Mouse (Mus musculus): ENCODE measurements around the gene Spns3.
"Not testable (repeated sequence)": the region's sequence is repeated elsewhere in the genome, so short reads cannot be mapped to it uniquely, and the experiment has no call there.

The Spns3 gene

DNA sequence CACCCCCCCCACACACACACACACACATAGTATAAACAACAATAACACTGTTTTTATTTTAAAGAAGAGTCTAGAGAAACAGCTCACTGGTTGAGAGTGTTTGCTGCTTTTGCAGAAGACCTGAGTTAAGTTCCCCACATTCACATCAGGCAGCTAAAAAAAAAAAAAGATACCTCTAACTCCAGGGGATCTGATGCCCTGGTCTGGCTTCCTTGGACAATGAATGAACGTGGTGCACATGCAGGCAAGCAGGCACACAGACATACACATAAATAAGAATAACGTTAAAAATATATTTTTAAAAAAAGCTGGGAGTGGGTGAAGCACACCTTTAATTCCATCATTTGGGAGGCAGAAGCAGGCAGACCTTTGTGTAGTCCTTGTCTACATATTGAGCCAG is 6.6 kb upstream of the Spns3 start:
- DNase-seq (ENCODE audit: low spot score), result no peak

GRCm38 (mm10) chr11:72556470-72556869 is 6.2 kb upstream of the Spns3 start:
- no peak for DNase-seq (ENCODE audit: low spot score)

DNA sequence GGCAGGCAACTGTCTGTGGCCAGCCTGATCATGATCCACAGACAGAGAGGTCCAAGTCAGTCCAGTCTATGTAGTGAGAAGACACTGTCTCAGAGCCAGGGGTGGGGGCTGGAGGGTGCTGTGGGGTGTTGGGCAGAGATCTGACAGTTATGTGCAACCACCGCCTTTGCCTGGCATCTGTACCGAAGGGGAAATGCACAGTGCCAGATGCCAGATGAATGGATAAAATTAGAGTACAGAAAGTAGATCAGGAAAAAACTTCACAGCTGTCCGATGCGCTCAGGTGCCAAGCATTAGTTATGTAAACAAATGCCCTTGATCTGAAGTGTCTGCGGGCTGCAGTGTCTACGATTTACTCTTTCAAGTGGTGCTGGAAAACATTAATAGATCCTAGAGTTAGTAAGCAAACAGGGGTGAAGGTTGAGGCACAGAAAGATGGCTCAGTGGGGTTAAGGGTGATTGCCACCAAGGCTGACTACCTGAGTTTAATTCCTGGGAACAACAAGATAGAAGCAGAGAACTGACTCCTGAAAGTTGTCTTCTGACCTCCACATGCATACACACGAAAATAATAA is 1.3 kb upstream of the Spns3 start:
- DNase-seq (ENCODE audit: low spot score), result no peak

- DNase-seq (ENCODE audit: low spot score), result no peak
These were observed 3.1 kb downstream of the Spns3 start for GRCm38 (mm10) chr11:72547181-72547580.

GRCm38 (mm10) chr11:72544716-72545115 is 5.6 kb downstream of the Spns3 start:
- DNase-seq (ENCODE audit: low spot score), result no peak

DNA sequence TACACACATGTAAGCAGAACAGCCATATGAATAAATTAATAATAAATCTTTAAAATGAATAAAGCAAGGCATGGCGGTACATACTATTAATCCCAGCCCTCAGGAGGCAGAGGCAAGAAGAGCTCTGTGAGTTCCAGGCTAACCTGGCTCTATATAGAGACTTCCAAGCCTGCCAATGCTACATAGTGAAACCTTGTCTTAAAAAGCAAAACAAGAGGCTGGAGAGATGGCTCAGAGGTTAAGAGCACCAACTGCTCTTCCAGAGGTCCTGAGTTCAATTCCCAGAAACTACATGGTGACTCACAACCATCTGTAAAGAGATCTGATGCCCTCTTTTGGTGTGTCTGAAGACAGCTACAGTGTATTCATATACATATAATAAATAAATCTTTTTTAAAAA is 6.6 kb downstream of the Spns3 start:
- DNase-seq (ENCODE audit: low spot score), result not testable (repeated sequence)

DNA sequence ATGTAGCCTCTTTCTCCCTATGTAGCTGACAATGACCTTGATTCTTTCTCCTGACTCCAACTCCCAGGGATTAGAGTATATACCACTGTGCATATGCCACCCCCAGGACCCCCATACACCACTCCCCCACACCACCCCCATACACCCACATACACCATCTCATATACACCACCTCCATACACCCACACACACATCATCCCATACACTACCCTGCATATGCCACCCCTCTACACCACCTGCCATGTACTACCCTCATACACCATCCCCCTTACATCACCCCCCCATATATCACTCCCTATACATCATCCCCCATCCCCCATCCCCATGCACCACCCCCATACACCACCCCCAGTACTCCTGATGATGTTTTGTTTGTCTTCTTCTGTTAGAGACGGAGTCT is 7.7 kb downstream of the Spns3 start:
- DNase-seq (ENCODE audit: low spot score), result no peak

DNA sequence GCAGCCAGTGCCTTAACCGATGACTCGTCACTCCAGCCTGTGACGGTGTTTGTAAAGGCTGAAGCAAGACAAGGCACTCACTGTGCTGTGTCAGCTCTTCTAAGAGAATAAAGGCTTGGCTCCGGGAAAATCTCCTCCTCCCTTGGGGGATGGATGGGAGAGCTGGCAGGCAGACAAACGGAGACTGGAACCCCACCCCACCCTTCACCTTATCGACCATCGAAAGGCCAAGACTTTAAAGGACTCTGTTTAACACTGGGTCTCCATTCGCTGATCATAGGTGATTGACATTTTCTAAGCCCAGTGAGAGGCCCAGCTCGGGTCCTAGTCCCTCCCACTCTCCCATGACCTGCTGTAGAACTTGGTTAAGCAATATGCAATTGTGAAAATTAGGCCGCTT is 8.4 kb downstream of the Spns3 start:
- DNase-seq (ENCODE audit: low spot score), result no peak

DNA sequence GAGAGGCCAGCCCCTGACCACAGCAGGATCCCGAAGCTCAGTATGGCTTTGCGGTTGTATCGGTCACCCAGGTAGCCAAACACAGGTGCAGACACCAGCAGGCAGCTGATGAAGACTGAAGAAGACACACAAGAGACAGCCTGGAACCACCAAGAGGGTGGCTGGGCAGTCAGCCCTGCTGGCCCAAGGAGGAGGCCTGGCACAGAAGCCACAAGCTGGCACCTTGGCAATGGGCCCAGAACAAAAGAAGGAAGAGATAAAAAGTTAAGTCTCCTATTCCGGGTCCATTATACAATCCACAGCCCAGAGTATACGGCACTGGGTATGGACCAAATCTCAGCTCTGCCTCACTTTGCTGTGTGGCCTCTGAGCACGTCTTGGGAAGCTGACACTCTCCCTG is 9.9 kb downstream of the Spns3 start:
- DNase-seq (ENCODE audit: low spot score), result no peak

- DNase-seq (ENCODE audit: low spot score), result no peak
These were observed 11.5 kb downstream of the Spns3 start for GRCm38 (mm10) chr11:72538811-72539210.

DNA sequence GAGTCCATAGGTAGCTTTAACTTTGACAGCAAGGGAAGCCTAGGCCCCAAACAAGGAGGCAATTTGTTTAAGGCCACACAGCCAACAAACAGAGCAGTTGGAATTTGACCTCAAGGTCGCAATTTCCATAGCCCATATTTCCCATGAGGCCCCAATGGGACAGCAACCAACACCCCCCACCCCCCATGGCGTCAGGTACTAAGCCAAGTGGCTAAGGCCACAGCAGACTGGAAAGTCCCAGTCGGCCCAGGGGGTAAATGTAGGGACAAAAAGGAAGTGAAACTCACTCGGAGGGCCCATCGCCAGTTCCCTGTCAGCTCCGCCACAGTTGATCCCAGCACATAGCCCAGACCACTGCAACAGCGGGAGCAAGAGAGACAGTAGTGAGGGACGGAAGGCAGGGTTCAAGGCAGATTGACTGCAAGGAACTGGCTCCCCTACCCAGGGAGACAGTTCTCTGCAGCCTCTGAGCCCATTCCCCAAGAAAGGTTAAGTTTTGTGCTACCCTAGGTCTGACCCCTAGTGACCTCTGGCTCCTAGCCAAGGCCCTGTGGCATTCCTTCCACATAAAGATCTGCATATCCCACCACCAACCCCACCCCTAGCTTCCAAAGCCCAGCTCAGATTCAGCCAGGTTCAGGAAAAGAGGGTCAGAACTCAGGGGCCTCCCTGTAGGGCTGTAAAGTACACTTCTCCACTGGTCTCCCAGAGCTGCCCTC is 12.1 kb downstream of the Spns3 start:
- DNase-seq (ENCODE audit: low spot score), result no peak

- DNase-seq (ENCODE audit: low spot score), result no peak
These were observed 12.8 kb downstream of the Spns3 start for GRCm38 (mm10) chr11:72537503-72537902.

- DNase-seq (ENCODE audit: low spot score), result peak; percentile 29
These were observed 14.8 kb downstream of the Spns3 start for GRCm38 (mm10) chr11:72535519-72535918.

- no peak for DNase-seq (ENCODE audit: low spot score)
These were observed 17.4 kb downstream of the Spns3 start for GRCm38 (mm10) chr11:72532890-72533289.

DNA sequence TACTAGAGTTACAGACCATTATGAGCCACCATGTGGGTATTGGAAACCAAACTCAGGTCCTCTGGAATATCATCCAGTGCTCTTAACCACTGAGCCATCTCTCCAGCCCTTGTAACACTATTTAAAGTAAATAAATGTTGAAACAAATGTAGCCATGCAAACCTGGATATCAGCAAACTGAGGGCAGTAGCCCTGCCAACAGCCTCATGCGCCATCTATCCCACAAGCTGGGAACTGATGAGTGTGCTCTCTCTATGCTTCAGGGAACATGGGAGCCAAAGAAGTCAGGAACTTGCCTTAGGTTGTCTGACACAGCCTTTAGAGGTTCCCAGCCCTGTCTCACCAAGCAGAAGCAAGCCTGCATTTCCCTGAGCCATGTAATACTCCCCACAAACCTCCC is 18.7 kb downstream of the Spns3 start:
- no peak for DNase-seq (ENCODE audit: low spot score)

GRCm38 (mm10) chr11:72531144-72531543 is 19.2 kb downstream of the Spns3 start:
- DNase-seq (ENCODE audit: low spot score), result no peak

DNA sequence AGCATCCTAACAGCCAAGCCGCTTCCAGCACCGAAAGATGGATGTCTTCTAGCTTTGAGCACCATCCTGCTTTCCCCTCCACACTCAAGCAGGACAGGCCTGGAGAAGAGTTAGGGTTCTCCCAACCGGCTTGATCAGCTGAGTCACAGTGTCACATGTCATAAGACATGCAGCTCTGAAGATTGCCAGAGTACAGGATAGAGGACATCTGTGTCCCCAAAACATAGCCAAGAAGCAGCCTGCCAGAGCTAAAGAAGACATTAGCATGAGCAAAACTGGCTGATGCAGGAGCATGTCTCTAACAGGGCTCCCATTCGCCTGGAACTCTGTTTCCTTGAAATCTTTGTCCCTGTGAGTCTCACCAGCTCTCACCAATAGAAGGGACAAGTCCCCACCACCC is 24.1 kb downstream of the Spns3 start:
- no peak for DNase-seq (ENCODE audit: low spot score)

GRCm38 (mm10) chr11:72523711-72524110 is 26.6 kb downstream of the Spns3 start:
- DNase-seq (ENCODE audit: low spot score), result peak; percentile 4

DNA sequence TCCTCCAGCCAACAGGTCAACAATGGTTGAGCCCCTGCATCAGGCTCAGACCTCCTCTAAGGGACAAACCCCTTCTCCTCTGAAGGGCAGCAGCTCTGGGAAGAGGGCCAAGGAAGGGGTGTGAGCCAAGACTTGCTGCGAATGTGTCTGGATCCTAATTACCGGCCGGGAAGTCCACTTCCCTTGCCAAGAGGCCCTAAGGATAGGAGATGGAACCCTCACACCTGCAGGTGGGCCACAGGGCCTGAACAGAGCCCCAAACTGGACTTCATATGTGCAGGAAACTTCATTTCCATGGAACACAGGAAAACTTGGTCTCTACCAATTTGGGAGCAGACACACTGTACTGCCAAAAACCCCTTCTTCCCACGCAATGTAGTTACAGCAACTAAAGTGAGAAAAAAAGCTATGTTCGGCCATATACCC is 27.7 kb downstream of the Spns3 start:
- no peak for DNase-seq (ENCODE audit: low spot score)

- no peak for DNase-seq (ENCODE audit: low spot score)
These were observed 28.4 kb downstream of the Spns3 start for GRCm38 (mm10) chr11:72521598-72522541.

DNA sequence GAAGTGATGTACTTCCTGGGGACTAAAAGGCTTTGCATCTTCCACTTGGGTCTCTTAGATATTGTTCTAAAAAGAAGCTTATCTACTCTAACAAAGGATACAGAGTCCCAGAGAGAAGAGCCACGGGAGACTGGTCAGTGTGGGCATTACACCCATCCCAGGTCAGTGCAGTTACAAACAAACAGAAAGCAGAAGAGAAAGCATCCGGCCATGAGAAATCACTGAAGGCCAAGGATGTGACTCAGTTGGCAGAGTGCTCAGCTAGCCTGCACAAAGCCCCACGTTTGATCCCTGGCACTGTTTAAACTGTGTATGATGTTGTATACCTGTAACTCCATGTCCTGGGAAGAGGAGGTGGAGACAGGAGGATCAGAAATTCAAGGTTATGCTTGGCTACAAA is 30.4 kb downstream of the Spns3 start:
- DNase-seq (ENCODE audit: low spot score), result no peak

DNA sequence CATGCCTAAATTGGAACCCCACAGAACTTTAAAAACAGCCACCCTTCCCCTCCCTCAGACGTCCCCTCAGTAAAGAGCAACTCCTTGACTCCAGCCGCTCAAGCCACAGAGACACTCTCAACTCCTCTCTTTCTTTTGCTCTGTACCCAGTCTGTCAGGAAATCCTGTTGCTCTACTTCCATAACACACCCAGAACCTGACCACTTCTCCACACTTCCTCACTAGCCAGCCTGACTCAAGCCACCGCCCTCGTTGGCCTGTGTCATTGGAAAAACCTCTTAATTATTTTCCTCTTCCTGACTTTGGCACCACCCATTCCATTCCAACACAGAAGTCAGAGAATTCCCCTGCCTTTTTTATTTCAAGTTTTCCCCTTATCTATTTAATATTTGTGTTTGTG is 31.1 kb downstream of the Spns3 start:
- DNase-seq (ENCODE audit: low spot score), result no peak

GRCm38 (mm10) chr11:72518449-72518848 is 31.9 kb downstream of the Spns3 start:
- no peak for DNase-seq (ENCODE audit: low spot score)

Data from embryo, embryonic 10.5 days (tissue).